Mouse (Mus musculus): Measurements from ENCODE around the gene Hist1h4f.
"Not testable (repeated sequence)": the region's sequence is repeated elsewhere in the genome, so short reads cannot be mapped to it uniquely, and the experiment has no call there.

Gene Hist1h4f

GRCm38 (mm10) chr13:23533560-23534367 is 17.7 kb downstream of the Hist1h4f start, which contains the start of gene Hist1h2af:
TSS of gene Hist1h2af (plus strand) at chr13:23533906.
- DNase-seq (ENCODE audit: low read depth) = not testable (repeated sequence)

- no peak for DNase-seq (ENCODE audit: low read depth)
These were observed 19.0 kb downstream of the Hist1h4f start for GRCm38 (mm10) chr13:23532262-23533075.

GRCm38 (mm10) chr13:23530901-23531875 is 20.3 kb downstream of the Hist1h4f start, which contains the start of gene Hist1h4h:
TSS of gene Hist1h4h (plus strand) at chr13:23531050.
- DNase-seq (ENCODE audit: low read depth) = peak; percentile 95

GRCm38 (mm10) chr13:23530181-23530900 is 21.1 kb downstream of the Hist1h4f start:
- no peak for DNase-seq (ENCODE audit: low read depth)

GRCm38 (mm10) chr13:23529480-23530165 is 21.8 kb downstream of the Hist1h4f start:
- DNase-seq (ENCODE audit: low read depth) = no peak

GRCm38 (mm10) chr13:23529005-23529404 is 22.4 kb downstream of the Hist1h4f start:
- no peak for DNase-seq (ENCODE audit: low read depth)

- DNase-seq (ENCODE audit: low read depth) = peak; percentile 87
These were observed 25.1 kb downstream of the Hist1h4f start for GRCm38 (mm10) chr13:23526312-23526711.

- DNase-seq (ENCODE audit: low read depth) = no peak
These were observed 25.5 kb downstream of the Hist1h4f start for GRCm38 (mm10) chr13:23525901-23526300.

GRCm38 (mm10) chr13:23524654-23525053 is 26.8 kb downstream of the Hist1h4f start:
- peak; percentile 80 for DNase-seq (ENCODE audit: low read depth)

- no peak for DNase-seq (ENCODE audit: low read depth)
These were observed 27.5 kb downstream of the Hist1h4f start for GRCm38 (mm10) chr13:23523976-23524375.

GRCm38 (mm10) chr13:23521703-23522102 is 29.7 kb downstream of the Hist1h4f start:
- DNase-seq (ENCODE audit: low read depth) = no peak

- DNase-seq (ENCODE audit: low read depth) = no peak
These were observed 32.0 kb downstream of the Hist1h4f start for GRCm38 (mm10) chr13:23519416-23519815.

GRCm38 (mm10) chr13:23518885-23519284 is 32.6 kb downstream of the Hist1h4f start:
- DNase-seq (ENCODE audit: low read depth) = peak; percentile 74

- no peak for DNase-seq (ENCODE audit: low read depth)
These were observed 33.2 kb downstream of the Hist1h4f start for GRCm38 (mm10) chr13:23518295-23518603.

GRCm38 (mm10) chr13:23517603-23518294 is 33.7 kb downstream of the Hist1h4f start:
- DNase-seq (ENCODE audit: low read depth) = peak; percentile 83

GRCm38 (mm10) chr13:23516822-23517602 is 34.4 kb downstream of the Hist1h4f start:
- DNase-seq (ENCODE audit: low read depth) = no peak

GRCm38 (mm10) chr13:23515826-23516620 is 35.4 kb downstream of the Hist1h4f start:
- no peak for DNase-seq (ENCODE audit: low read depth)

GRCm38 (mm10) chr13:23515281-23515680 is 36.2 kb downstream of the Hist1h4f start:
- DNase-seq (ENCODE audit: low read depth) = no peak
